In the genomic region with DNA sequence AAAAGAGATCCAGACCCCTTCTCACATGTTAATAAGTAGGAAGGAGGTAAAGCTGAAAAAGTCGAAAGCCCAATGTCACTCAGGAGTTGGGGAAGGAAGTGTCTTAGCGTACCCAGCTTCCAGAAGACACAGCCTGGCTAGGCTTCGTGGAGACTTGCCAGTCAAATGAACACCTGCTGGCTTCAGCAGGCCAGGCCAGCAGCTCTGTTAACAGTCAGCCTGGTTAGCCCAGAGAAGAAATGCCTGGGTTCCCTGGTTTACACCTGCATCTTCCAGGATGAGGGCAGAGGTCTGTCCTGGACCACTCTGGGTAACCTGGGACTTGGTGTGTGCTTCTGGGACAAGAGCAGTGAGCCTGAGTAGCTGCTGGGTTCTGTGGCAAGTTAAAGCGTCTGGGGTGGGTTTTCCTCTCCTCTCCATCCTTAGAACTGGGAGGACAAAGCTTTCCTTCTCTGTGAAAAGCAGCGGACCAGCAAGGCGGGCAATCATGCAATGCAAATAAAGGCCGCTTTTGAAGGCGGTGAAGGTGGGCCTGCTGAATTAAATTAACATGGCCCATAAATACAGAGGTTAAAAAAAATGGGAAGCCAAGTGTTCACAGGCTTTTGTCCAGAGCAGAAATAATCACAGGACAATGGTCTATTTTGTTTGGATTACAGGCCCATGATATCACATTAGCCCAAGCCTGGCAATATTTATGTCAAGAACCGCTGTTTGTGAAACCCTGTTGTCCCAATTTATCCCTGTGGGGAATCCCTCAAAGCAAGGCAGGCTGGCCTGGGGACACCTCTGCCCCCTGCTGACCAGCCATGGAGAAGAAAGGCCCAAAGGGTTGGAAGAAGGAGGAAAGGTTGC, we compare ENCODE assay signal across 9 mouse cellular contexts.
DNase-seq lines count a peak whose midpoint lies in the region; ATAC-seq lines count a peak whose summit lies in the region.
"Had no signal": no experiment of that assay in that cellular context is flagged by ENCODE, and none has a peak within 500 bp of the region (broad histone marks: within the 10 kb centered on the region; RNA-seq: fewer than 3 reads in every experiment).

No protein-coding gene starts in this region.

- no peaks in the 10 kb centered on the region for H3K36me3 ChIP-seq in forebrain, embryonic 14.5 days (ENCODE audit: control insufficient read depth, insufficient read depth, low read length)

- H3K9ac ChIP-seq in forebrain, embryonic 14.5 days (ENCODE audit: low read length) = no peak overlapping the region

- 10% methylated on average over 9 of the region's 9 CpGs for WGBS in forebrain, embryonic 14.5 days

- peaks cover 27% of the 10 kb centered on the region for H3K4me1 ChIP-seq in forebrain, embryonic 14.5 days (ENCODE audit: control insufficient read depth, insufficient read depth, low read length)

- no peaks in the 10 kb centered on the region for H3K27me3 ChIP-seq in forebrain, embryonic 14.5 days (replicated peaks; ENCODE audit: control insufficient read depth, insufficient read depth, low read length)

- intact Hi-C loops in heart, postnatal 10 days (cut with DNase I) = loop anchor here (2.0 kb wide), 2 partner anchors 137 to 171 kb away; no protein-coding TSS in a partner anchor
- intact Hi-C loops in heart, postnatal 25 days (cut with DNase I) = loop anchor here (5.0 to 10.0 kb wide), 4 partner anchors 139 to 311 kb away; no protein-coding TSS in a partner anchor

- no peak overlapping the region for H3K4me3 ChIP-seq in forebrain, embryonic 14.5 days (ENCODE audit: low read depth, low read length)

- DNase-seq in heart, postnatal 10 days = peak; percentile 51 to 54
- no peak for DNase-seq in heart, postnatal 25 days (ENCODE audit: low spot score)
- DNase-seq in adrenal gland, postnatal 25 days = peak; percentile 32
- DNase-seq in forebrain, embryonic 14.5 days (ENCODE audit: low spot score) = peak; percentile 68
- DNase-seq in lung, adult 18-20 months = peak; percentile 17 to 26
- peak; percentile 68 for DNase-seq in testis, postnatal 10 days (ENCODE audit: low spot score)
- DNase-seq in thymus, postnatal 36 days = no peak
- no peak for DNase-seq in spleen, postnatal 14 days (ENCODE audit: low spot score in 2 of 2)

- no peak overlapping the region for H3K4me2 ChIP-seq in forebrain, embryonic 14.5 days (ENCODE audit: low read length)

- no peaks in the 10 kb centered on the region for H3K9me3 ChIP-seq in forebrain, embryonic 14.5 days (replicated peaks; ENCODE audit: control insufficient read depth, low read length)

- peak overlapping the region; percentile 68 for H3K27ac ChIP-seq in forebrain, embryonic 14.5 days (ENCODE audit: low read depth, low read length)
- H3K27ac ChIP-seq: macrophage had no signal

- ATAC-seq in forebrain, embryonic 14.5 days = peak; percentile 43; the same call in 1 of the 2 replicates

Comparison
In these comparisons a context has a peak if more than half of its experiments do, and no peak if none do; other contexts are left out.
1. DNase-seq: peak in heart, postnatal 10 days (2 of 2), adrenal gland, postnatal 25 days (single experiment), forebrain, embryonic 14.5 days (single experiment), lung, adult 18-20 months (2 of 2) and testis, postnatal 10 days (single experiment); none in heart, postnatal 25 days (single experiment), thymus, postnatal 36 days (0 of 2) and spleen, postnatal 14 days (0 of 2).